Mouse (Mus musculus): ENCODE measurements around the gene Kbtbd7.

DNA sequence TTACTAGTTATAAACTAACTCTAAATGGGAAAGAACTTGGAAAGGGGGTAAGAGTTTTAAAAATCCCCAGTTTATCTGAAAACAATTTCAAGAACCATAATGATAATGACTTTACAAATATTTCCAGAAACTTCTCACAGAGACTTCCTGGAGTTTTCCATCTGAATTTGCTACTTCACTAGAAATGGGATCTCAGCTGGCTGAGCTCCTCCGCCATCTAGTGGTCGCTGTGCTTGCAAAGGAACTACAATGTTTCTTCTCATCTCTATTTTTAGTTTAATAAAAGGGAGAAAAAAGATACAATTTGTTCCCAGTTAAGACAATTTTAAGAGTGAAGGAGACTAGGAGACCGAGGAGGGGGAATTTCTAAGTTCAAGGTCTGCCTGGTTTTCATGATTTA is 41.3 kb downstream of the Kbtbd7 start:
- TF ChIP-seq CTCF (IDR thresholded peaks at IDR 0.05; ENCODE audit: low read depth, low read length) = peak; percentile 63; the same call in 1 of the 2 replicates
- no peak for TF ChIP-seq POLR2A (IDR thresholded peaks at IDR 0.05; ENCODE audit: borderline replicate concordance, low read depth, low read length)

Data from bone marrow macrophage, adult 2 months (primary cell).